Mouse (Mus musculus): Measurements from ENCODE around the gene Ptprf. TPM values are rescaled to one million over a fixed set of nuclear protein-coding genes. Genes with fewer than 3 reads are reported as not detected.

The Ptprf gene
- polyA plus RNA-seq, 1 experiment = 7.4 TPM

DNA sequence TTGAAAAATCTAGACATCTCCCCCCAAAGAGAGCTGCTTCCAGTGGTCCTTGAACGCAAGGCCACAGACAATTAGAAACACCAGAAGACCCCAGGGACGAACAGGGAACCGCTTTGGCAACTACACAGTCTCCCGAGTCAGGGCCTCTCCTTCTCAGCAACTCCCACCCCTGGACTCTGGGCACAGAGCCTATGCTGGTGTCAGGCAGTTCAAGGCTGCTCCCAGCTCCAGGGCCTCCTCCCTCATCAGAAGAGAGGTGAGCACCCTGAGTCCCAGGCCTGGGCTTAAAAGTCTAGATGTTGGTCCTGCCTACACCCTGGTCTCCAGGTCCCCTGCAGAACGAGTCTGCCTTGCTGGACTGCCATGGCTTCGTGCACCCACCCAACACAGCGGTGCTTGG, 10.7 kb downstream of the Ptprf start:
- H3K4me1 ChIP-seq (ENCODE audit: control insufficient read depth, insufficient read depth, low read length) = no peaks in the 10 kb centered on the region
- H3K27ac ChIP-seq (ENCODE audit: control insufficient read depth, insufficient read depth, low read depth, low read length, poor library complexity) = no peak overlapping the region
- 81% methylated on average over 7 of the region's 7 CpGs for WGBS
- TF ChIP-seq POLR2A (IDR thresholded peaks at IDR 0.05; ENCODE audit: borderline replicate concordance, control insufficient read depth, low read depth, low read length) (no peak), CTCF (IDR thresholded peaks at IDR 0.05; ENCODE audit: control insufficient read depth, insufficient read depth, low read length) (no peak)
- H3K4me3 ChIP-seq (replicated peaks; ENCODE audit: control insufficient read depth, low read depth, low read length) = no peak overlapping the region

DNA sequence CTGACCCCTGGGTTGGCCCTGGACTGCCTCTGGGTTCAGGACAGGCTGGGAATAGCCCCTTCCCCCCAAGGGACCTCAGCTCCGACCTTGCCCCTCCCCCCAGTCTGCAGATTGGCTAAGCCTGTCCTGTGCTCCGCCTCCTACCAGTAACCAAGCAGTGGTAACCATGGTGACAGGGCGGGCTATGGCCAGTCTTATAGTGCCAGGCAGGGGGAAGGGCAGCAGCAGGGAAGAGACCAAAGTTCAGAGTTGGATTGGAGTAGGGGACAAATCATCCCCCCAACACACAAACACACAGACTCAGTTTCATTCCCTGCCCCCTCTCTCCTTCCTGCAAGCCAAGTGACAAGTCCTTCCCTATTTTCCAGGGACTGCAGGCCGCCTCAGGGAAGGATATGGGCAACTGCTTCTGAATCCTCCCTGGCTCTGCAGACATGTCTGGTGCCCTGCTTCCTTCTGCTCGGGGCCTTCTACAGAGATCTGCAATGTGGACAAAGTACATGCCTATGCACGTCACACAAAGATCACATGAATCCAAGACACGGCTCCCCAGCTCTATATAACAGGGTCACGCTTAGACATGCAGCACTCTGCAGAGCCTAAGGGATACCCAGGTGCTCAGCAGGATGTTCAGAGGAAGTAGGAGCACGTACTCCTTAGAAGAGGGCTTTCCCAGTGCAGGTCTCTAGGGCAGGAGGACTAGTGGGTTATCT, 14.5 kb downstream of the Ptprf start:
- Histone ChIP-seq H3K4me3 (replicated peaks; ENCODE audit: control insufficient read depth, low read depth, low read length) (no peak overlapping the region), H3K27ac (ENCODE audit: control insufficient read depth, insufficient read depth, low read depth, low read length, poor library complexity) (no peak overlapping the region), H3K4me1 (ENCODE audit: control insufficient read depth, insufficient read depth, low read length) (peaks cover 3% of the 10 kb centered on the region)
- 52% methylated on average over 9 of the region's 9 CpGs for WGBS
- TF ChIP-seq CTCF (IDR thresholded peaks at IDR 0.05; ENCODE audit: control insufficient read depth, insufficient read depth, low read length) (no peak), POLR2A (IDR thresholded peaks at IDR 0.05; ENCODE audit: borderline replicate concordance, control insufficient read depth, low read depth, low read length) (no peak)

DNA sequence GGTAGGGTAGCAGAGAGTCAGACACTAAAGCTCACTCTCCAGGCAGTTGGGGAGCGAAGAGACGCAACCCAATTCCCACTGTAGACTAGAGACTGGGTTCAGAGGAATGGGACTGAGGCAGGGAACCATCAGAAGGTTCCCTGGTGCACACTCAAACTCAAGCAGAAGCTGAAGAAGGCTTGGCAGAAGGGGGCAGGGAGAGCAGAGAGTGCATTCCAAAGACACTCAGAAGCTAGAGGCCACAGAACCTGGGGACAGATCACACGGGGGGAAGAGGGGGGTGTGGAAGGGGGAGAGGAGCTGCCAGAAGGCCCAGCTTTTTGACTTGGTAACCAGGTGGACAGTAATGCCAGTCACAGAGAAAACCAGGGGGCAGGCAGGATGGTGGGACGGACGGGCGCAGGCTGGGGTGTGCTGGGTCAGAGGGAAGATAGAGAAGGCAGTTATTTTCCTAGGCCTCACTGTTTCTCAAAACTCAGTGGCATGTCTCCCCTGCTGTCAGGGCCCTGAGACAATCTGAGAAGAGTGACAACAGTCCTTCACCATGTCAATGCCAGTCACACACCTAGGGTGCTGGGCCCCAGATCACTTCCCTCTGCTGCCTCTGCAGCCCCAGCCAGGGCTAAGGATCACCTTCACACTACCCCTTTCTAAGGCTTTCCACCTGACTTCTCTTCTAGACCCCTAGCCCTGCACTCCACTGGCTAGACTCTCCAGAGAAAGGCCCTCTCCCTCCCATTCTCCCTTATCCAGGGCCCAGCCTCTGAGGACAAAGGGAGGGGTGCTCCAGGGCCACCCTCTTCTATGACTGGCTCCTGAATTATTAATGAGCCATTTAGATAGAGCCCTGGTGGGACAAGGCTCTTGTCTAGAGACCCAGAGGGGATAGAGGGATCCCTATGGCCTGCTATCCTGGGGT, 15.3 kb downstream of the Ptprf start:
- peaks cover 3% of the 10 kb centered on the region for H3K4me1 ChIP-seq (ENCODE audit: control insufficient read depth, insufficient read depth, low read length)

DNA sequence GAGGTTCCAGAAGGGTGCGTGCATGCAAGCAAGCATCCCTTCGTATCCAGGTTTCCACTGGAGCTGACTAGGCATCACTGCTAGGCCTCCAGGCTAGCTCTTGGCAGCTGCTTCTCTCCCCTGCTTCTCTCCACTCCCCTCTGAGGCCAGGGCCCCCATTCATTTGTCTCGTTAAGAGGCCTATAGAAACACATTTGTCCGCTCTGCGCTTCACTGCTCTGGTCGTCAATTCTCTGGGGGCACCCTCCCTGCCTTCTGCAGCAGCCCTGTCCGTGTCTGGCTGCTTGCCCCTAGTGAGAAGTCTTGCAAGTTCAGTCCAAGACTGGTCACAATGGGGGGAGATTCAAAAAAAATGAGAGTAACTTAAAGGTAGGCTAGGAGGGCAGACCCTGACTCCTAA, 16.7 kb downstream of the Ptprf start:
- no peak for TF ChIP-seq CTCF (IDR thresholded peaks at IDR 0.05; ENCODE audit: control insufficient read depth, insufficient read depth, low read length)
- TF ChIP-seq POLR2A (IDR thresholded peaks at IDR 0.05; ENCODE audit: borderline replicate concordance, control insufficient read depth, low read depth, low read length) = no peak
- 60% methylated on average over 7 of the region's 7 CpGs for WGBS
- no peak overlapping the region for H3K4me3 ChIP-seq (replicated peaks; ENCODE audit: control insufficient read depth, low read depth, low read length)
- peaks cover 3% of the 10 kb centered on the region for H3K4me1 ChIP-seq (ENCODE audit: control insufficient read depth, insufficient read depth, low read length)
- no peak overlapping the region for H3K27ac ChIP-seq (ENCODE audit: control insufficient read depth, insufficient read depth, low read depth, low read length, poor library complexity)

More for the DNA sequence above, 15.3 kb downstream of the Ptprf start:
- TF ChIP-seq POLR2A (IDR thresholded peaks at IDR 0.05; ENCODE audit: borderline replicate concordance, control insufficient read depth, low read depth, low read length) = no peak
- no peak for TF ChIP-seq CTCF (IDR thresholded peaks at IDR 0.05; ENCODE audit: control insufficient read depth, insufficient read depth, low read length)
- H3K4me3 ChIP-seq (replicated peaks; ENCODE audit: control insufficient read depth, low read depth, low read length) = no peak overlapping the region
- WGBS = 74% methylated on average over 6 of the region's 6 CpGs
- H3K27ac ChIP-seq (ENCODE audit: control insufficient read depth, insufficient read depth, low read depth, low read length, poor library complexity) = no peak overlapping the region

DNA sequence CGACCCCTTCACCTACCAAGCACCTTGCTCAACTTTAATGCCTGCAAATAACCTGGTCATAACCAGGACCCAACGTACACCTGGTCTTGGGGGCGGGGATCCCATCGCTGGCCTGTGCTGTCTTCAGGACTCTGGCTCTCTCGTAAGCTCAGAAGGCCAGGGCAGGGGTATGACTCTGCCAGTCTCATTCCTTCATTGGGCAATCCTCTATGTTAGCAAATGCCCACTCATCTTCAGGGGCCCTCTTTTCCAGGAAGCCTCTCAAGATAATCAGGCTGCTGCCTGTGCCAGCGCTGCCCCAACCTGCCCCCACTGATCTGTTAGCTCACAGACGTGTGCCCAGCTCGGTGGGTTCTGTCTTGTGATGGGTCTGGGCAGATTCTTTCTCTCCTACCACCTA, 17.2 kb downstream of the Ptprf start:
- Histone ChIP-seq H3K27ac (ENCODE audit: control insufficient read depth, insufficient read depth, low read depth, low read length, poor library complexity) (no peak overlapping the region), H3K4me3 (replicated peaks; ENCODE audit: control insufficient read depth, low read depth, low read length) (no peak overlapping the region), H3K4me1 (ENCODE audit: control insufficient read depth, insufficient read depth, low read length) (peaks cover 3% of the 10 kb centered on the region)
- 37% methylated on average over 8 of the region's 8 CpGs for WGBS
- TF ChIP-seq CTCF (IDR thresholded peaks at IDR 0.05; ENCODE audit: control insufficient read depth, insufficient read depth, low read length) = no peak
- no peak for TF ChIP-seq POLR2A (IDR thresholded peaks at IDR 0.05; ENCODE audit: borderline replicate concordance, control insufficient read depth, low read depth, low read length)

DNA sequence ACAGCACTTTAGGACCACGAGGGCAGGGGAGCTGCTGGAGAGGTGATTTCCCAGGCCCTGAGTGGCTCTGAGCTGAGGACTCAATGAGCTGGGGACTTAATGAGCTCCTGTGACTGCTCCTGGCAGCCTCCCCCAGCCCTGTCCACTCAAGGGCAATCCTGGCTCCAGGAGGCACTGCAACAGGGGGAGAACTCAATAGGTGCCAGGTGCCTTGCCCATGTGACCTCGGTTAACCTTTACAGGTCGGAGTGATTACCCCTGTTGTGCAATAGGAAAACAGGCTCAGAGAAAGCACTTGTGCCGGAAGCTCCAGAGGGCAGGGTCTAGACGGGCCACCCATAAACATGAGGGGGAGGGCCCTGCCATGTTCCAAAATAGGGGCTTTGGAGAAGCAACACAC, 17.7 kb downstream of the Ptprf start:
- Histone ChIP-seq H3K27ac (ENCODE audit: control insufficient read depth, insufficient read depth, low read depth, low read length, poor library complexity) (no peak overlapping the region), H3K4me3 (replicated peaks; ENCODE audit: control insufficient read depth, low read depth, low read length) (no peak overlapping the region), H3K4me1 (ENCODE audit: control insufficient read depth, insufficient read depth, low read length) (peaks cover 3% of the 10 kb centered on the region)
- no peak for TF ChIP-seq POLR2A (IDR thresholded peaks at IDR 0.05; ENCODE audit: borderline replicate concordance, control insufficient read depth, low read depth, low read length)
- TF ChIP-seq CTCF (IDR thresholded peaks at IDR 0.05; ENCODE audit: control insufficient read depth, insufficient read depth, low read length) = no peak
- WGBS = 27% methylated on average over 5 of the region's 5 CpGs

DNA sequence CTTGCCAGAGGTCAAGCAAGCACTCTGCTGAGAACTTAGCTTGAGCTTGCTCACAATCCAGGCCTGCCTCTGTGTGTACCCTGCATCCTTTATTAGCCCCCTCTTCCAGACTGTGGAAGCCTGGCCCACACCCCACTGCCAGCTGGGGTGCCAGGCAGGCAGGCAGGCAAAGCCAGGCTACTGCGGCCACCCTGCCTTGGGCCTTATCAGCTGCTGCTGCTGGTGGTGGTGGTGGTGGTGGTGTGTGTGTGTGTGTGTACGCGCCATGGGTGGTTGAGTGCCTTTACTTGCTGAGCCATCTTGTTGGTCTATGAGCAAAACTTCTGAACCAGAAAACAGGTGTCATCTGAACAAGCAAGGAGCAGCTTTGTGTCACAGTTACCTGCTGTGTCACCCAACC, 18.3 kb downstream of the Ptprf start:
- WGBS = 62% methylated on average over 3 of the region's 3 CpGs
- Histone ChIP-seq H3K4me1 (ENCODE audit: control insufficient read depth, insufficient read depth, low read length) (peaks cover 3% of the 10 kb centered on the region), H3K4me3 (replicated peaks; ENCODE audit: control insufficient read depth, low read depth, low read length) (no peak overlapping the region), H3K27ac (ENCODE audit: control insufficient read depth, insufficient read depth, low read depth, low read length, poor library complexity) (no peak overlapping the region)
- no peak for TF ChIP-seq POLR2A (IDR thresholded peaks at IDR 0.05; ENCODE audit: borderline replicate concordance, control insufficient read depth, low read depth, low read length)
- no peak for TF ChIP-seq CTCF (IDR thresholded peaks at IDR 0.05; ENCODE audit: control insufficient read depth, insufficient read depth, low read length)

DNA sequence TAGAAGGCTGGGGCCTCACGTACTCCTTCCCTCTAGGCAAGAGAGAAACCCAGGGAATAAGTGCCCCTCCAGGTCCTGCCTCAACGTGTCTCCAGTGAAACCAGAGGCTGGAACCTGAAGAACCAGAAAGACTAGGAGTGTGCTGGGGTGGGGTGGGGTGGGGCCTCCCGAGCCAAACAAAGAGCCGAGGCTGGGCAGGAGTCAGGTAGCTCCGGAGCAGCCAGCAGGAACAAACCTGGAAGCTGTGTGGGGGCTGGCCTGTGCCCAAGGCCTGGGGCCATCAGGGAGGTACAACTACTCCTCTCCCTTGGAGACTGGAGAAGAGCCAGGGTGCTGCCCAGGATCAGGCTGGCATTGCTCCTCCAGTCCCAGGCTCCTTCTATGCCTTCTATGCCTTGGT, 18.9 kb downstream of the Ptprf start:
- H3K4me1 ChIP-seq (ENCODE audit: control insufficient read depth, insufficient read depth, low read length) = peaks cover 3% of the 10 kb centered on the region
- no peak overlapping the region for H3K4me3 ChIP-seq (replicated peaks; ENCODE audit: control insufficient read depth, low read depth, low read length)
- WGBS = 77% methylated on average over 5 of the region's 5 CpGs
- no peak overlapping the region for H3K27ac ChIP-seq (ENCODE audit: control insufficient read depth, insufficient read depth, low read depth, low read length, poor library complexity)
- TF ChIP-seq CTCF (IDR thresholded peaks at IDR 0.05; ENCODE audit: control insufficient read depth, insufficient read depth, low read length) (no peak), POLR2A (IDR thresholded peaks at IDR 0.05; ENCODE audit: borderline replicate concordance, control insufficient read depth, low read depth, low read length) (no peak)

Data from bone marrow, adult 2 months (tissue).